Mouse (Mus musculus) bone marrow macrophage, adult 2 months (primary cell): ENCODE data around the gene Rhbdd3.

Experiments
- CTCF ChIP-seq: IDR thresholded peaks from 2 replicates; pipeline ENCODE4 v1.5.1; 2012; ENCODE audit warnings: low read depth, mild to moderate bottlenecking, low read length, moderate library complexity
- POLR2A ChIP-seq: IDR thresholded peaks from 2 replicates; pipeline ENCODE4 v1.6.1; 2012; ENCODE audit warnings: mild to moderate bottlenecking, low read depth, low read length, borderline replicate concordance

- TF ChIP-seq CTCF (no peak), POLR2A (no peak)
Observed at GRCm38 (mm10) chr11:5100801-5101200, 2.1 kb downstream of the Rhbdd3 start.
